Mouse (Mus musculus): ENCODE measurements around the gene Kcnj12. TPM values are rescaled to one million over a fixed set of nuclear protein-coding genes. Genes with fewer than 3 reads are reported as not detected.
A peak's percentile ranks its signal among the peaks of the same experiment; 100 is the strongest.

The Kcnj12 gene
- polyA plus RNA-seq, 1 experiment, result 0.58 TPM

DNA sequence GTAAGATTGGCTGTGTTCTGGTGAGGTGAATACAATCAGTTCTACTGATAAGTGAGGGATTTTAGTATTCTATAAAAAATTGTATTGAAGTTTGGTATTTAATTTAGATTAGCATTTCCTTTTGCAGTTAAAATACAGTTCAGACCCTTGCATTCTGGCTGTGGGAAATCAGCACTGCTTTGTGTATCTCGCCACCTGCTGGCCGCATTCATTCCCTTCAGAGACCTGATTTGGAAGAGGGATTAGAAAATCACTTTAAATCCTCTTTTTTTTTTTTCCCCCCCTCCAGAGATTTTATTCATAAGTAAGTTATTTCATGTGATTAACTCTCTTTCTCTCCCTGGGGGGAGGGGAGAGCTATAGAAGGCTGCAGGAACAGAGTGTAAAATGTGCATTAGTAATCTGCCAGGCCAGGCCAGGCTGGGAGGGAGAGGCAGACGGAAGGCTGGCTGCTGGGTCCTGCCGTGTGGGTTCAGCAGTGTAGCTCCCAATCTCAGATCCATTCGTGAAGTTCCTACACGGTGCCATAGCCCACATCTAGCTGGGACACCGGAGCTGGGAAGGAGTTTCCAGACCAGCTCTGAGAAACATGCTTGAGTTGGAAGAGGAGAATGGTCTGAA lies 69.4 kb downstream of the Kcnj12 start:
- 25% methylated on average over 7 of the region's 7 CpGs for WGBS
- DNase-seq (ENCODE audit: low read depth, low spot score), result no peak

- WGBS, result 76% methylated on average over 1 of the region's 1 CpGs
- DNase-seq (ENCODE audit: low read depth, low spot score), result no peak
Measured at GRCm38 (mm10) chr11:61098046-61098445, 75.7 kb downstream of the Kcnj12 start.

DNA sequence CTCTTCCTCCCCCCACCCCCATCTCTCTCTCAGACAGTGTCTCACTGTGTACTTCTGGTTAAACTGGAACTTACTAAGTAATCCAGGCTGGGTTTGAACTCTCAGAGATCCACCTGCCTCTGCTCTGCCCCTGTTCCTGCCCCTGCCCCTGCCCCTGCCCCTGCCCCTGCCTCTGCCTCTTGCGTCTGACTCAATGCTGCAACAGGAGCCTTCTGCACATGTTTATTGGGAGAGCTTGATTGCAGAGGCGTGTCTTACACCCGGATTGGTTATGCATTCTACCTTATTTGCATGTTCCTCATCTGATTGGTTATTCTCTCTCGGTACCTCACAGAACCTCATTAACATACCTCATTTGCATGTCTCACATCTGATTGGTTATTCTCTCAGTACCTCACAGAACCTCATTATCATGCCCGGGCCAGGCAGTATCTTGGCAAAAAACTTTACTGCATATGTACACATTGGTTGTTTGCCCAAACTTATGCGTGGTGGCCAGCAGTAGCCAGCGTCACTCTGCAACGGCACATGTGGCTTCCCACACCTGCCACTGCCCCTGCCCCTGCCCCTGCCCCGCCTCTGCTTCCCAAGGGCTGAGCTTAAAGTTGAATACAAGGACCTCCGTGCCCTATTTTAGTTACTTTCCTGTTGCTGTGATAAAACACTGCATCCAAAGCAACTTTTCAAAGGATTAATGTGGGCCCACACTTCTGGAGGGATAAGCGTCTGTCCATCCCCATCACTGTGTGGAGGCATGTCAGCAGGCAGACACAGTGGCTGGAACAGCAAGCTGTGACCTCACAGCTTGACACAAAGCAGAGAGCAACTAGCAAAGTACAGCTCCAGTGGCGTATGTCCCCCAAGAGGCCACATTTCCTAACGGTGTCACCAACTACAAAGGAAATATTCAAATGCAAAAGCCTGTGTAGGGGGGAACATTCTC lies 80.3 kb downstream of the Kcnj12 start:
- 54% methylated on average over 13 of the region's 13 CpGs for WGBS
- no peak for DNase-seq (ENCODE audit: low read depth, low spot score)

- DNase-seq (ENCODE audit: low read depth, low spot score), result peak; percentile 75
- 21% methylated on average over 20 of the region's 20 CpGs for WGBS
Measured at GRCm38 (mm10) chr11:61104241-61104901, 82.0 kb downstream of the Kcnj12 start.

DNA sequence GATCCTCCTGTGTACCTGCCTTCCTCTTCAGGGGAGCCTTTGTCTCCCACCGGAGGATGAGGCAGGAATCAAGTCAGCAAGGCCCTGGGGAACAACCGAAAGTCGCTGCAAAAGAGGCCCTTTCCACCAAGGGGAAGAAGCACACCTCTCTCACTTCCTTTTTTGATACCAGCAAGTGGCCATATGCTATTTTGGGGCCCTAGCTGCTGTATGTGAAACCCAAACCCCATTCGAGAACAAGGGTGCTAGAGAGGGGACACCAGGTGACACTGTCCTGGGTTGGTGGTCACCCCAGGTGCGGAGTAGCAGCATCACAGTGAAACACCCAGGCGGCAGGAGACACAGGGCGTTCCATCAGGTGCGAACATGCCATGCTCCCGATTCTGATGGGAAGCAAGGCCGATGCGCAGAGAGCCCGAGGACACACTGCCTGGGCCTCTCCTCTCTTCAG lies 86.6 kb downstream of the Kcnj12 start:
- WGBS, result 81% methylated on average over 12 of the region's 12 CpGs
- no peak for DNase-seq (ENCODE audit: low read depth, low spot score)

- 85% methylated on average over 6 of the region's 6 CpGs for WGBS
Measured at GRCm38 (mm10) chr11:61109707-61110106, 87.3 kb downstream of the Kcnj12 start.

DNA sequence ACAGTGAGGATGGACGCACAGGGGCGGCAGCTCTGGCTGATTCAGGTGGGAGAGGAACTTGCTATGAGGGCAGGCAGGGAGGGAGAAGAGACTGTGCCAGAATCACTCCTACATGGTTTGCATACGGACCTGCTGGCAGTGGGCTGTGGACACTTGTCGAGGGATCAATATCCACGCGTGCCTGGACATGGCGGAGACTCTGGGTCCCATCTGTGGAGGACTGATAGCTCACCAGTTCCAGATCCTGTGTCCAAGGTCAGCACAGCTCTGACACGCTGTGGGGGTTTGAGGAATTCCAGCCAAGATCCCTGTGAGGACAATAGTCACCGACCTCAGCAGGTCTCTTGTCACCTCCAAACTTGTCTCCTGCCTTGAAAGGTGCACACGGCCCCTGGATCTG lies 87.7 kb downstream of the Kcnj12 start:
- DNase-seq (ENCODE audit: low read depth, low spot score), result no peak
- WGBS, result 68% methylated on average over 10 of the region's 10 CpGs

More at GRCm38 (mm10) chr11:61109707-61110106, 87.3 kb downstream of the Kcnj12 start:
- no peak for DNase-seq (ENCODE audit: low read depth, low spot score)

GRCm38 (mm10) chr11:61110928-61111327 lies 88.6 kb downstream of the Kcnj12 start:
- no peak for DNase-seq (ENCODE audit: low read depth, low spot score)
- 33% methylated on average over 1 of the region's 1 CpGs for WGBS

GRCm38 (mm10) chr11:61111472-61111871 lies 89.1 kb downstream of the Kcnj12 start:
- no peak for DNase-seq (ENCODE audit: low read depth, low spot score)
- WGBS, result 92% methylated on average over 4 of the region's 4 CpGs

DNA sequence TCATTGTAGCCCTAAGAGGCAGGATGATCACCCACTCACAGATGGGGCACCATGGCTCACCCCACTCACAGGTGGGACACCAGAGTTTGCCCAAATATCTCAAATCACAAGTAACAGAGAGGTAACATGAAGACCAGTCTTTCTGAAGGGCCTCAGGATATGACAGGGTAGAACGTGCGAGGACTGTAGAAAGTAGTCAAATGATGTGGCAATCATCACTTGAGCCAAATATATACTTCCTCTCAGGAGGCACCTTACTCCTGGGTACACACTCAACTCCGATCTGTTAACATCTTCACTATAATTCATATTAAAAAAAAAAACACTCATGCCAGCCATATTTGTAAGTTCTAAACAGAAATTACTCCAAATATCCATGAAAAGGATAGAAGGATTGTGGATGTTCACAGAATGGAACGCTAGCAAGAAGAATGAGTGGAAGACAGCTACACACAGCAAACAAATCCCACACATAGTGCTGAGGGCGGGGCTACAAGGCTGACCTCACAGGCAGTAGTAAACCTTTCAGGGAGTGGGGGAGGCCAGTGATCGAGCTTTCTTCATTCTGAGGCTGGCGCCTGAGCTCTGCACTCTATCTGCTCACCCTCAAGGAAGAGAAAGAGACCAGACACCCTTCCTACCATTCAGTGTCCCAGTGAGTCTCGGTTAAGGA lies 90.1 kb downstream of the Kcnj12 start:
- WGBS, result 53% methylated on average over 8 of the region's 8 CpGs
- DNase-seq (ENCODE audit: low read depth, low spot score), result no peak

DNA sequence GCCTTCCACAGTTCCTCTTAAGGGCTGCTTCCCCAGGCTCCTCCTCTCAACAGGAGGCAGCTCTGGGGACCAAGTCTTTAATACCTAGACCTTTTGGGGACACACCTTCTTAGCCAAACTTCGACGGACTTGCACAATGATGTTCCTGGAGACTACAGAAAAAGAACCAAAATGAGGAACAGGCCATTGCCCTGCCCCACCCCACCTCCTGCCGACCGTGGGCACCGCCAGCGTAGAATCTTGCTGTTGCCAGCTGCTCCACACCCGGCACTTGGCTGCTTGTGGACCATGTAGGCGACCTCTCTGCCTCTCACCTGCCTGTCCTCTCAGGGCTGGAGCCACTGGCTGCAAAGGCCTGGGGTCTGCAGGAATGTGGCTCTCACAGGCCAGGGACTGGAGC lies 93.9 kb downstream of the Kcnj12 start:
- no peak for DNase-seq (ENCODE audit: low read depth, low spot score)
- WGBS, result 35% methylated on average over 8 of the region's 8 CpGs

- WGBS, result 75% methylated on average over 3 of the region's 3 CpGs
Measured at GRCm38 (mm10) chr11:61119996-61120583, 97.7 kb downstream of the Kcnj12 start.

More at GRCm38 (mm10) chr11:61119996-61120583, 97.7 kb downstream of the Kcnj12 start:
- DNase-seq (ENCODE audit: low read depth, low spot score), result no peak

Other genes with a start within 250 kb of the Kcnj12 start
- gene Top3a, start 245.2 kb upstream of the Kcnj12 start, polyA plus RNA-seq (2012; rRNA removed), result 5.8 and 6.3 TPM in 2 replicates
- 5.8 and 9.8 TPM in 2 replicates for gene Smcr8, start 245.0 kb upstream of the Kcnj12 start, polyA plus RNA-seq (2012; rRNA removed)
- gene Shmt1, start 210.8 kb upstream of the Kcnj12 start, polyA plus RNA-seq (2012; rRNA removed), result 33.6 and 35.2 TPM in 2 replicates
- gene Dhrs7b, start 191.9 kb upstream of the Kcnj12 start, polyA plus RNA-seq (2012; rRNA removed), result 47.6 and 49.2 TPM in 2 replicates
- gene Tmem11, start 143.3 kb upstream of the Kcnj12 start, polyA plus RNA-seq (2012; rRNA removed), result 59.9 and 74.0 TPM in 2 replicates
- gene Natd1, start 107.8 kb upstream of the Kcnj12 start, polyA plus RNA-seq (2012; rRNA removed), result 9.7 and 10.7 TPM in 2 replicates
- gene Map2k3, start 90.5 kb upstream of the Kcnj12 start, polyA plus RNA-seq (2012; rRNA removed), result 85.1 and 90.0 TPM in 2 replicates
- 12.8 and 26.9 TPM in 2 replicates for gene Tnfrsf13b, start 104.2 kb downstream of the Kcnj12 start, polyA plus RNA-seq (2012; rRNA removed)
- 32.5 and 41.3 TPM in 2 replicates for gene Usp22, start 152.5 kb downstream of the Kcnj12 start, polyA plus RNA-seq (2012; rRNA removed)
- 0.18 and 0.40 TPM in 2 replicates for gene Aldh3a1, start 185.0 kb downstream of the Kcnj12 start, polyA plus RNA-seq (2012; rRNA removed)
- gene Aldh3a2, start 244.9 kb downstream of the Kcnj12 start, polyA plus RNA-seq (2012; rRNA removed), result 65.4 and 133 TPM in 2 replicates

All from large intestine, adult 2 months (tissue).